Mouse (Mus musculus) adrenal gland, postnatal 36 days (tissue): ENCODE results near the gene Tigd3. TPM values are rescaled to one million over a fixed set of nuclear protein-coding genes. Genes with fewer than 3 reads are reported as not detected.
A peak's percentile ranks its signal among the peaks of the same experiment; 100 is the strongest.

Experiments
- DNase-seq, 2 experiments: peaks; one replicate each; pipeline ENCODE4 v3.0.0; 2021; ENCODE audit warnings: mixed read lengths in 1 of 2
- total RNA-seq, 2 experiments: library from RNA; stranded (reverse); gene quantifications; 2 replicates each; pipeline ENCODE4 v1.2.3; 2021

Gene Tigd3
- total RNA-seq, 2 experiments from 2014 or later = 0.92 to 1.4 TPM

DNA sequence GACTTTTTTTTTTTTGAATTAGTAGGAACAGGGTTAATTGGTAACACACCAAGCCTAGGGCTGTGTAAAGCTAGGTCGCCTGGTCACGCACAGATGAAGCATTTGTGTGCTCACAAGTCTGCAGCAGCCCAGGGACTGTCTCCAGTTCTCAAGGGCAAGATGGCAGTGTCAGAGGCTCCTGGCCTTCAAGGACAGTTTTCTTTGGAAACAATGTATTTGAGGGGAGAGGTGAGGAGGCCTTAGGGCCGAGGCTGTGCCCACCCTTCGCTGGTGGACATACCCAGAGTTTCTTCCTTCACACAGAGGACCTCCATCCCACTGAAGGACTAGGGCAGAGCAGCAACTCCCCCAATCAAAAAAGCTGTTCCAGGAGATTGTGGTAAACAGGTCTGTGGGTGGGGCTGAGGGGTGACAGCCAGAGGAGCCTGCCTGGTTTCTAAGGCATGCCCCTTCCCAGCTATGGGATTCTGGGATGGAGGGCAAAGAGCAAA lies 46.6 kb downstream of the Tigd3 start:
- peak in 1 of 2 experiments; percentile 43 for DNase-seq

DNA sequence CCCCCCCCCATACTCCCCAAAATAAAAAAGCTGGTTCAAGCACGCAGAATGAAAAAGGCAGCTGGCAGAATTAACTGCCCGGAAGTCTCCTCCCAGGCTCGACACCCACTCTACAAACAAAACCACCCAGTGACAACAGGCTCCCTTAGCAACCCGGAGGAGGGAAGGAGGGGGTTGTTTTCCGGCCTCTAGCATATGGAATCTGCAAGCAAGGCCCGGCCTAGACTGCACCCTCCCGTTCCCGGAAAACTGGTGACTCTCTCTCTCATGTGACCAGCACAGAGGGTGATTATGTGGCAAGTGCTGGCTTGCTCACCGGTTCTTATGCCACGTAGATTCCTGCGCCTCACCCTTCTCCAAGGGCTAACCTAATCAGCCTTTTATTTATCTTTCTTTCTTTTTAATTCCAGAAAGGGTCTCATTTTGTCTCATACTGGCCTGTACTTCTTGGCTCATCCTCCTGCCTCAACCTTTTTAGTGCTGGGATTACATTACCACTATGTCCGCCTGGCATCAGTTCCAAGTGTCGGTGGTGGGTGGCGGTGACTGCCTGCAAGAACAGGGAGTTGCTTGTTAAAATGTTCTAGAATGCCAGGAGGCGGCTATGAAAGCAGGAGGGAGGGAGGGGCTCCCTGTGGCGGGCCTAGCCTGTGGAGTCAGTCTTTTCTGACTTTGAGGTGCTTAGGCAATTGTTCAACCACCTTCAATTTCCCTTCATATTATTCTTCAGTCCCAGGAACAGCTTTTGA lies 47.2 kb downstream of the Tigd3 start:
- DNase-seq = peak; percentile 84 to 86

DNA sequence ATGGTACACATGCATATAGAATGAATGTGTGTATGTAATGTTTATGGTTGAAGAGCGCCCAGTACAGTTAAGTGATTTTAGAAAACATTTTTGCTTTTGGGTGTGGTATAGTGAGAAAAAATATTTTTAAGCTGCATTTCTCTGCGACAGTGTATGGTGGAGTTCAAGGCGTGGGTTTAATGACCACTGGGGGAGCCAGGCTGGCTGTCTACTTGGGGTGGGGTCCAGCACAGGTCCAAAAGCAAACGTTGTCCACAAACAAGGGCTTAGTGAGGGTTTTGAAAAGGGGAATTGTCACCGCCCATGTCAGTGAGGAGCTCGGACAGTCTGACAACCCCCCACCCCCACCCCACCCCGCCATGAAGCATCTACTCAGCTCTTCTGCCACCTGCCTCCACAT lies 47.8 kb downstream of the Tigd3 start:
- peak in 1 of 2 experiments; percentile 31 for DNase-seq

DNA sequence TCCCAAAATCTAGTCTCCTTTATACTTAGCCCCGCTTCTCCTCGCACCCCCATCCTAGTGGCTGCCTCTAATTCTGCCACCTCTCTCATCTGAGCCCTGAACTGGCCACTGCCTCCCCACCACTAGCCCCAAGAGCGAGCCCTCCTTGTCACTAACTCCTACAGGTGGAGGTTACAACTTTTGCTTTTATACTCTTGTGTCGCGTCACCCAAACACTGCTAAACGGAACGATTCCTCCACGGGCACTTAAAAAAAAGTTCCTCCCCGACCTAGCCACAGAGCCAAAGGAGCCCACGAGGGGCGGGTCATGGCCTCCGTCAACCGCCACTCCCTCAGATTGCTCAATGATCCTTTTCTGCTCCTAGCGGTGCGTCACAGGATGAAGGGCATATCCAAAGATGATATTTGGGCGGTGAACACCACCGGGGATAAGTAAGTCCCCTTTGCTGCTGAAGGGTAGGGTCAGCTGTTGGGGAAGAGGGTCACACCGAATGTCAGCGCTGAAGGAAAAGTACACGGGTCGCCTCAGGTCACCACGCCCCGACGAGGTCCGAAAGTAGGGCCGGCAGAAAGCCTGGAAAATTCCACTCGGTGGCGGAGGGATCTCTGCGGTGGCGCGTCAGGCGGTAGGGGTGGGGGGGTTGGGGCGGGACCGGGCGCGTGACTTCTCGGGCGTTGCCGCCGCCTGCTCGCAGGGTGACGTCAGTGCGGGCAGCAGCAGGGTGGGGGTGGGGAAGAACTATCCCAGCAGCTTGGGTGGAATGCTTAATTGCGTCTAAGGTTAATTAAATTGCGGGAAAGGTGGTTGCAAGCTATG lies 48.4 kb downstream of the Tigd3 start:
- peak; percentile 96 to 97 for DNase-seq

DNA sequence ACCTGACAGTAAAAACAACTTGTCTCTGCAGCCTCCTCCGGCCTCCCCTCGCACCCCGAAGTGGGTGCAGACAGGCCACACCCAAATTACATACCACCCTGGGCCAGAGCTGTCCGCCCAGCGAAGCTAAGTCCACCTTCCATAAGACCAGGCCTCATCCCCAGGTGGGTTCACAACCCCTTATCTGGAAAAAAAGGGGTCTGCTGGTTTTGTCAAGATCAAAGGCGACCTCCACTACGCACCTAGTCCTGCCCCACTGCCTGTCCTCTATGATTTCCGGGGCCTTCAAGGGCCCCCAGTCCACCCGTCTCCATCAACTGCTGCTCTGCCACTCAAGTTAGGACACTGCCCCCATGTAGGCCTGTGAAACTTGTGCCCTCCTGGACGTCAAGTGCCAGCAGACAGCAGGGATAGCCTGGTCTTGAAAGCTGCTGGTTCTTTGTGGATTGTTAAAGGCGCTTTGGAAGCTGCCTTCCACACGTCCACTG lies 49.1 kb downstream of the Tigd3 start:
- DNase-seq = no peak

DNA sequence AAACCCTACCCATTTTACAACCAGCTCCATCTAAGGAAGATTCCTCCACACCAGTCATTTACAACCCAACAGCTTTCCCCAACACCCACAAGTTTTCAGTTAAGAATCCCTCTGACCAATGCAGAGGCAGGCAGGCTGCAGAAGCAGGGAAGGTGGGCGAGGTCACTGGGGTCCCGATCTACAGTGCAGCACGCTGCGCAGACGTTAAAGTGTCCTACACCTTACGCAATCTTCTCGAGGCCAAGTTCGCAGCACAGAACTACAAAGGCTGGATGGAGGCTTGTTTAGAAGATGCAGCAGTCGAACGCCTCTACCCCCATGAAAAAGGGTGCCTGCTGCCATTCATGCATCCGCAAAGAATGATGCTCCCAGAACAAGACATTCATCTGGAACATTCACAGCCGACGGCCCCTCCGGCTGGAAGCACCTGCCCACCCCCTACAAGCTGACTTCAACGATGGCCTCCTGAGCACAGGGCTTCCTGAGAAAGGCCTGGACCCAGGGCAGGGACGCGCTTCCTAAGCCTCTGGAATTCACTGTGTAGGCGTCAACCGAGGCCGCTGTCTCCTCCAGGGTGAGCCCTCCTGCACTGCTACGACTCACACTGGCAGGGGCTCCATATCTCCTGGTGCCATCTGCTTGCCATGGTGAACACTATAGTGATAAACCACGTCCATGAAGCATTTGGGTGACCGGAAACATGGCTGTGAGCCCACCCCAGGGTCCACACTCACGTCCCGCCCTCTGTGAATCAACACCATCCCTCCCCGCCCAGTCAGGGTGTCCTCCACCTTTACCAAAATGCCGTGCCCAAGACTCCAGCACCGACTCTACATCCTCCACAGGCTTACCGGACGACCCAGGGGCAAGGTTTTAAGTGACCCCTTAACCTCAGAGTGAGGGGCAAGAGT lies 49.9 kb downstream of the Tigd3 start:
- peak in 1 of 2 experiments; percentile 49 for DNase-seq

DNA sequence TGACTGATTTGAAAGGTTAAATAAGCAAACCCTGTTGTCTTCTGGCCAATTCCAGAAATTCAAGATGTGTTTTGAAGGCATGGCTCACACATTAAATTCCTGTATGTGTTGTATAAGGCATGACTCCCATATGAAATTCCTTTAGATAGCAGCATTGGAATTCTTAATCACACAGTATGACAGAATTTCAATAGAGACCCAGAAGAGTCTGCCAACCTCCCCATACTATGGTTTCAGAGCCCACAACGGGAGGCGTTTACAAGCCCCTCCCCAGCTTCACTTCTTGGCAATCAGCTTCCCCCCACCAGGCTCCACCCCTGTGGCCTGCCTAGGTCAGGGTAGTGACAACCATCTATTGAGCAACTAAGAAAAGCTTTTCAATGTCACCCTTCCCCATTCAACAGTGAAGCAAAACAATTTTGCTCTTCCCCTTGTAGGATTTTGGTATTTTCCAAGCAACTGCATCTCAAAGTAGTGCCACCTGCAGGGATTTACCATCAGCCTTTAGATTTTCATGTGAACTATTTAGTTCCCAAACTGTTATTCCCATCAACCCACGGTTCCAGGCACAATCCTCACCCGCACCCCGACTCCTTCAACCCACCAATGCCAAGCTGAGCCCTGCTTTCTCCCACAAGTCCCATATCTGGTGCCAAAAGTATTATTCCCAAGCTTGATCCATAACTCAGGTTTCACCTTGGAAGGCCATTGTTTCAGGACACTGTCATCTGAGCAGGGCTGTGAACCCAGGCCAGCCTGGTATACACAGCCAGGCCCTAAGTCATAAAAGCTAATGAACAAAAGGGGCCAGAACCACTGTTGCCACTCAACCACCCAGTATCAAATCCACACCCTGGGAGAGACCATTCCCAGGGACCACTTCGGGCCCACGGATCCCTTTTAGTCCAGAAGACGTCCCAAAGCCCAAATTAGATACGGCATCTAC lies 50.9 kb downstream of the Tigd3 start:
- peak in 1 of 2 experiments; percentile 68 for DNase-seq

DNA sequence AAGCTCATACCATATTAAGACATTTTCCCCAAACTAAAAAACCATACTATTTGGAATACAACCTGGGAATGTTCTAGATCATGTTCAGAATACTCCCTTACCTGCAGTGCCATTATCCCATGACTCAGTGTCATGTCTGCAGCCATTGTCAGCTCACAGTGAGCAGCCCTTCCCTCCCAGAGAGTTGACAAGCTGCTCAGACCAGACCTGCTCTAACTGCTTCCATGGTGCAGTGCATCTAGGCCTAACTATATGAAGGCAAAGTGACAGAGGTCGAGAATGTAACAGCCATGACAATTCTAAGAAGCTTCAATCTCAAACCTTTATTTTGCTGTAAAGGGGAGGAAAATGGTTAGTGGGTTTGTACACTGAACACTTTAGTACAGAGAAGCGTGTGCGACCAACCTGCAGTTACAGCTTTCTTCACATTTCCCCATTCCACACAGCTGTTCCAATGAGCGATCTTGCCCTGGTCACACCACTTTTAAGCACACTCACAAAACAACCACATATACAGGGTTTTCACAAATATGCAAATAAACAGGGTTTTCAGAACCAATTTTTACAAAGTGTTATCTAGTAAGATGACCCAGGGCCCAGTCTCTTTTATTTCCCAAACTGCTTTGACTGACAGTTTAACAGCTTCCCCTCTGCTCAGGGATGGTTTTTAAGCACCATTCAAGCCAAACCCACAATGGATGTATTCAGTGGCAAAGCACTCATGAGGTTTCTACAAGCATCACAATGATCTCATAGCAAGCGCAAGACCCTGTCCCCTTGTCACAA lies 51.8 kb downstream of the Tigd3 start:
- DNase-seq = no peak

DNA sequence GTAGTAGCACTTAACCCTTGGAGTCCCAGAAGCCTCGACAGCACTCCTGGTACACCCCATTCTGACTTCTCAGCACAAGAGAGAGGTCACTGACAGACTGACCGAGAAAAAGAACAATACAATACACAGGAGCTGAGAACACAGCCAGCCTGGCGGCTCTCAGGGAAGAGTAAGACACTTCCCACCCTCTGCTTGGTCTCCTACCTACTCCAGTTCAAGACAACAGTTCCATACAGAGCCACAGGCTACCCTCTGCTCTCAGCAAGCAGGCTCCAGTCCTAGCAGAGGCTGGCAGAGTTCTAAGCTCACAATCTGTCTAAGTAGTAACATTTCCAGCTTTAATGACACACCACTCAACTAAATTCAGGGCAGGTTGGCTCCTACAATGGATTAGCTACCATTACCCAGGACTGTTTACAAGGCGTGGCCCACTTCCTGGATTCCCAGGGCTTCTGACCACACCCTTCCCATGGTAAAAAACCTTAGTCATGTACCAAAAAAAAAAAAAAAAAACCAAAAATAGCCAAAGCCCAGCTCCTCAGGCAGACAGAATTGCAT lies 52.5 kb downstream of the Tigd3 start:
- peak in 1 of 2 experiments; percentile 38 for DNase-seq

Other genes starting within 250 kb of the Tigd3 start
- gene Sipa1, start 230.4 kb downstream of the Tigd3 start, total RNA-seq = 10 to 100 TPM; 40.5 to 57.2 TPM
- gene Map3k11, start 205.4 kb downstream of the Tigd3 start, total RNA-seq = 10 to 100 TPM; 44.7 to 45.8 TPM
- 100 to 1,000 TPM in 1 of 2 experiments, 10 to 100 TPM in 1; 89.5 to 108 TPM for gene Pcnx3, start 205.2 kb downstream of the Tigd3 start, total RNA-seq
- not detected for gene Kcnk7, start 189.8 kb downstream of the Tigd3 start, total RNA-seq
- gene Ehbp1l1, start 167.8 kb downstream of the Tigd3 start, total RNA-seq = 10 to 100 TPM; 30.8 to 38.3 TPM
- 10 to 100 TPM; 41.4 to 66.5 TPM for gene Fam89b, start 164.5 kb downstream of the Tigd3 start, total RNA-seq
- gene Ltbp3, start 153.2 kb downstream of the Tigd3 start, total RNA-seq = 100 to 1,000 TPM; 222 to 305 TPM
- 100 to 1,000 TPM; 103 to 107 TPM for gene Scyl1, start 122.7 kb downstream of the Tigd3 start, total RNA-seq
- 10 to 100 TPM; 35.5 to 52.6 TPM for gene Frmd8, start 18.9 kb downstream of the Tigd3 start, total RNA-seq
- 10 to 100 TPM in 1 of 2 experiments, 1 to 10 TPM in 1; 9.4 to 33.2 TPM for gene Slc25a45, start 16.3 kb downstream of the Tigd3 start, total RNA-seq
- gene Dpf2, start 18.9 kb upstream of the Tigd3 start, total RNA-seq = 100 to 1,000 TPM in 1 of 2 experiments, 10 to 100 TPM in 1; 89.6 to 120 TPM
- 1 to 10 TPM; 6.0 to 6.2 TPM for gene Cdc42ep2, start 30.7 kb upstream of the Tigd3 start, total RNA-seq
- 10 to 100 TPM; 22.9 to 23.7 TPM for gene Pola2, start 70.1 kb upstream of the Tigd3 start, total RNA-seq
- gene Slc22a20, start 92.0 kb upstream of the Tigd3 start, total RNA-seq = not detected
- 10 to 100 TPM; 27.9 to 35.6 TPM for gene Capn1, start 121.7 kb upstream of the Tigd3 start, total RNA-seq
- 10 to 100 TPM; 57.5 to 61.2 TPM for gene Syvn1, start 152.4 kb upstream of the Tigd3 start, total RNA-seq
- gene Mrpl49, start 163.6 kb upstream of the Tigd3 start, total RNA-seq = 10 to 100 TPM; 58.2 to 58.6 TPM
- gene Fau, start 163.7 kb upstream of the Tigd3 start, total RNA-seq = 1,000 to 10,000 TPM; 1,081 to 1,082 TPM
- 10 to 100 TPM; 29.7 to 34.8 TPM for gene Znhit2, start 167.0 kb upstream of the Tigd3 start, total RNA-seq
- 10 to 100 TPM; 22.9 to 42.0 TPM for gene Tm7sf2, start 174.2 kb upstream of the Tigd3 start, total RNA-seq
- 10 to 100 TPM; 51.9 to 59.8 TPM for gene Vps51, start 183.1 kb upstream of the Tigd3 start, total RNA-seq
- gene Tmem262, start 185.9 kb upstream of the Tigd3 start, total RNA-seq = not detected
- under 1 TPM in 1 of 2 experiments, not detected in 1; 0.83 TPM for gene Gm28374, start 188.1 kb upstream of the Tigd3 start, total RNA-seq
- 10 to 100 TPM; 34.2 to 37.4 TPM for gene Zfpl1, start 190.8 kb upstream of the Tigd3 start, total RNA-seq
- 1 to 10 TPM; 1.8 to 2.2 TPM for gene Cdca5, start 190.8 kb upstream of the Tigd3 start, total RNA-seq
- not detected for gene AC131692.1, start 200.3 kb upstream of the Tigd3 start, total RNA-seq
- gene Naaladl1, start 211.6 kb upstream of the Tigd3 start, total RNA-seq = under 1 TPM in 1 of 2 experiments, not detected in 1; 0.10 TPM
- gene Sac3d1, start 224.5 kb upstream of the Tigd3 start, total RNA-seq = 10 to 100 TPM; 15.4 to 17.7 TPM
- gene Snx15, start 234.2 kb upstream of the Tigd3 start, total RNA-seq = 10 to 100 TPM; 29.0 to 29.2 TPM
- 1 to 10 TPM; 1.2 to 2.0 TPM for gene Batf2, start 246.8 kb upstream of the Tigd3 start, total RNA-seq
- gene Arl2, start 247.4 kb upstream of the Tigd3 start, total RNA-seq = 10 to 100 TPM; 80.5 to 81.7 TPM